Mouse (Mus musculus) brain, embryonic 14.5 days (tissue): ENCODE results near the gene Eif2ak4. TPM values are rescaled to one million over a fixed set of nuclear protein-coding genes. Genes with fewer than 3 reads are reported as not detected.

Experiments
- DNase-seq: peaks from one replicate; pipeline ENCODE4 v3.0.0-alpha.2; 2011; ENCODE audit warnings: low read depth
- CTCF ChIP-seq: fragments of 200-500 bp; IDR thresholded peaks from 2 replicates; pipeline ENCODE4 v1.5.1; 2012; ENCODE audit warnings: inconsistent platforms, mild to moderate bottlenecking, moderate library complexity, borderline replicate concordance; ENCODE audit not compliant: insufficient read depth, insufficient read length; ENCODE audit errors: extremely low read depth
- POLR2A ChIP-seq: fragments of 200-500 bp; IDR thresholded peaks from 2 replicates; pipeline ENCODE4 v1.6.1; 2012; ENCODE audit warnings: mild to moderate bottlenecking, inconsistent platforms, borderline replicate concordance; ENCODE audit not compliant: poor library complexity, insufficient read depth, insufficient read length, severe bottlenecking; ENCODE audit errors: extremely low read depth
- polyA plus RNA-seq: library from polyadenylated mRNA; depleted of rRNA; stranded (reverse); fragments of >200 nt; gene quantifications from 2 replicates; pipeline ENCODE4 v1.2.3, GENCODE M21; 2012

The Eif2ak4 gene
- polyA plus RNA-seq, 1 experiment, result 19.1 TPM

GRCm38 (mm10) chr2:118484386-118484898 is 96.0 kb downstream of the Eif2ak4 start:
- TF ChIP-seq POLR2A (no peak), CTCF (no peak)
- DNase-seq, result no peak

DNA sequence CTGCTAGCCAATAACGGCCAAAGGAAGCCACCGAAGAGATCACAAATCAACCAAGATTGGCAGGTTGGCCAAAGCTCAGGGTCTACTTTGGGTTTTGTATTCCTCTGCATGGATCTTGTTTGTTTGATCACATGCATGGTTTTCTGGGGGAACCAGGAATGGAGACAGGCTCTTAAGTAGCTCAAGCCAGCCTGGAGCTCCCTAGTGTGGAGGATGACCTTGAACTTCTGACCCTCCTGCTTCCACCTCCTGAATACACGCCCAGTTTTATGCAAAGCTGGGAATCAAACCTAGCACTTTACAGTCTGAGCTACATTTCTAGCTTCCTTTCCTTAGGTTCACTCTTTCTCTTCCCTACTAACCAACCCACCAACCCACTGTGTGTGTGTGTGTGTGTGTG is 97.0 kb downstream of the Eif2ak4 start:
- no peak for TF ChIP-seq POLR2A
- no peak for TF ChIP-seq CTCF
- DNase-seq, result no peak

GRCm38 (mm10) chr2:118486933-118487332 is 98.5 kb downstream of the Eif2ak4 start:
- DNase-seq, result peak; percentile 64
- TF ChIP-seq CTCF (peak; percentile 98), POLR2A (no peak)

- TF ChIP-seq CTCF (peak; percentile 26; the same call in 1 of the 2 replicates), POLR2A (no peak)
- no peak for DNase-seq
Measured at GRCm38 (mm10) chr2:118487806-118488205, 99.4 kb downstream of the Eif2ak4 start.

DNA sequence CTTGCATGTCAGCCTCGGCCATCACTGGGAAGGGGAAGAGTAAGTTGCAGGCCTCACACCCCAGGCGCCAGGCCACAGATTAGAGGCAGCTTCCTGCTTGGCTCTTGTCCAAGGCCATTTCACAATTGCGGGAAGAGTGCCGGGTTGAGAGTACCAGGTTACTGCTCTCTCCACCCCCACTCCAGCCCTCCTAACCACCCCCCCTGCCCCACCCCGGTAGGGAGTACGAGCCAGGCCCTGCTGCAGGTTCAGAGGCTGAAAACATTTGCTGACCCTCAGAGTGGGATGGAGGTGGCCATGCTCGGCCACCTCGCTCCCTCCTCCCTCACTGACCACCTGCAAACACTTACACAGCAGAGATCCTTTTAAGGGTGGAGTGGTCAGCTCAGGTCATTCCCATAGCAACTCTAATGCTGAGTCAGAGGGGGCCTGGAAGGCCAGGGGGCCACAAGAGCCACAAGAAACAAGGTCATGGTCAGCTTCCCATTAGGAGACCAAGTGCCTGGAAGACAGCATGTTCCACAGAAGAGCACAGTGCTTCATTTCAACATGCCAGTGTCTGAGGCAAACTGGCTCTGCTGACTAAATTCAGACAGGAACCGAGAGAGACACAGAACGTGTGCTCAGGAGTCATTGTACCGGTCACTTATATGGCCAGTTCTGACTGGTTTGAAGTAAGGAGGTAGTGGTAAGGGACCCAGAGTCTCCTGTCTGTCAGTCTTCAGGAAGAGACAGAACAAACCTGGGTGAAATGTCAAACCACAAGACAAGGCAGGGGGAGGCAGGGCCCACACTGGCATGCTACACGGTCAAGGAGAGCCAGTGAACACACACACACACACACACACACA is 102.0 kb downstream of the Eif2ak4 start:
- TF ChIP-seq CTCF, result no peak
- no peak for TF ChIP-seq POLR2A

GRCm38 (mm10) chr2:118491281-118491731 is 102.9 kb downstream of the Eif2ak4 start:
- TF ChIP-seq POLR2A (no peak), CTCF (no peak)
- no peak for DNase-seq

More for the DNA sequence above, 102.0 kb downstream of the Eif2ak4 start:
- no peak for DNase-seq

DNA sequence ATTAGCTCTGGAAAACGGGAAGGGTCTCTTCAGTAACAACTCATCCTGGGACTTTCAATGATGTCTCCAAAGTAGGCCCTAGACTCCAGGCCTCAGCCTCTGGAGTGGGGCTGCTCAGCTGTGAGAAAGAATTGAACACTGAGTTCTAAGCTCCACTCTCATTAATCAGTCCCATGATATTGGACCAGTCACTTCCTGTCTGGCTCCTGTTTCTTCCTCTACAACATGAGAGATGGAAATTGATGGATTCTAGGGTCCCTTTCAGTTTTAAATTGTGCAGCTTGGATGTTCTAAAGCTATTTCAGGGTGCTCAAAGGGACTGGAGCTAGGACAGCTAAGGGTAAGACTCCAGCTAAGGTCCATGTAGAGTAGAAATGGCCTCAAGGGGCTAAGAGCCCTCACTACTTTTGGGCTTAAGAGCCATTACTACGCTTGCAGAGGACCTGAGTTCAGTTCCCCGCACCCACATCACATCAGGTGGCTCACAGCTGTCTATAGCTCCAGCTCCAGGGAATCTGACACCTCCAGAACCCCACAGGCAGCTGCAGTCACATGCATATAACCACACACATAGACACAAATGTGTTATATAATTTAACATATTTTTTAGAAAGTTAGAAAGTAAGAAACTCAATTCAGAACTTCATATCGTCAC is 103.5 kb downstream of the Eif2ak4 start:
- no peak for TF ChIP-seq POLR2A
- no peak for TF ChIP-seq CTCF
- DNase-seq, result no peak

- DNase-seq, result no peak
- TF ChIP-seq CTCF, result no peak
- no peak for TF ChIP-seq POLR2A
Measured at GRCm38 (mm10) chr2:118495024-118495423, 106.6 kb downstream of the Eif2ak4 start.

- DNase-seq, result no peak
- TF ChIP-seq POLR2A (no peak), CTCF (no peak)
Measured at GRCm38 (mm10) chr2:118497890-118498289, 109.5 kb downstream of the Eif2ak4 start.

DNA sequence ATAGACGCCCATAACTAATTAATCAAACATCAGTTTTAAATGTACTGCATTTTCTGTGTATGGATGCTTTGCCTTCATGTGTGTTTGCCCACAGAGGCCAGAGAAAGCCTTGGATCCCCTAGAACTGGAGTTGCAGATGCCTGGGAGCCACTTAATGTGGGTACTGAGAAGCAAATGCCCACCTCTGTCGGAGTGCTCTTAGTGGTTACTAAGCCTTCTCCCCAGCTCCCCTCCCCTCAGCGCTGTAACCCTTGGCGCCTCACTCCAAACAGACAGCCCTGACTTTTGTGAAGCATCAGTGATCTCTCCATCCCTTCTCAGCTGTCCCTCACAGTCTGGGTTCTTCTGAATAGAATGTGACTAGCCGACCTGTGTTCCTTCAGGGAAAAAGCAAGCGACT is 110.1 kb downstream of the Eif2ak4 start:
- no peak for DNase-seq
- TF ChIP-seq POLR2A (no peak), CTCF (no peak)
